Mouse (Mus musculus) mouse trophoblast stem cell (cell line): ENCODE data around the gene Ncmap.

ENCODE experiments used
- in situ Hi-C, 2 experiments: fragments of 300-500 bp; cut with MseI, MboI; formaldehyde crosslinking; loops; 2 replicates in 1 of 2; 3 replicates in 1 of 2; pipeline ENCODE4 v1.15.1; 2025

The Ncmap gene

DNA sequence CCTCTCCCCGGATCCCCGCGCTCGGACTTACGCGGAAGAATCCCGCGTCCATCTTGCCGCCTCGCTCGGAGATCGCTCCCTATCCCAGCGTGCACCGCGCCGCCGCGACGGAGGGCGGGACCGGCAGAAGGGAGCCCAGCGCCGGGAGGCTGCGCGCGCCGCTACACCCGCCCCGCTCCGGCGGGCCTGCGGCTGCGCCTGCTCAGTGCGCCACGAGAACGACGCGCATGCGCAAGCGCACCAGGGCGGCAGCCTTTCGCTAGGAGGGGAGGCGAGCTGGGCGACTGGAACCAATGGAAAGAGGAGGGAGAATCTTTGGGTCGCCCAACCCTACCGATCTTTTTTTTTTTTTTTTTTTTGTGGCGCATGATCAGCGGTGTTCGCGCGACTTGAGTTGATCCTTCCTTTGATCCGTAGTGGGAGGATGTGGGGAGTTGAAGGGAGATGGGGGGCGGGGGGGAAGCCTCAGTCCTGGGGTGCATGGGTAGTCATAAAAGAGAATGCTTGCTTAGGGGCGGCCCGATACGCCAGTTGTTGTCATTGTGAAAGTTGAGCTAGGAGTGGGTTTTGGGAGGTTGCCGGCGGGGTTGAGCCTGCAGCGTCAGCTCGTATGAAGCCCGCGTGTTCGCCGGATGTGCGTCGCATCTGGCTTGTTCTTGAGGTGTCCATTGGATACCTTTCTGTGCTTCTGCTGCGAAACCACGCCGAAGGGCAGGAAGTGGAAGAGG, 44.8 kb downstream of the Ncmap start, which contains the start of gene Srrm1:
Gene Srrm1 (minus strand): TSS at position 256 of the 728 bp plus-strand sequence.
- in situ Hi-C loops = no loop called here

DNA sequence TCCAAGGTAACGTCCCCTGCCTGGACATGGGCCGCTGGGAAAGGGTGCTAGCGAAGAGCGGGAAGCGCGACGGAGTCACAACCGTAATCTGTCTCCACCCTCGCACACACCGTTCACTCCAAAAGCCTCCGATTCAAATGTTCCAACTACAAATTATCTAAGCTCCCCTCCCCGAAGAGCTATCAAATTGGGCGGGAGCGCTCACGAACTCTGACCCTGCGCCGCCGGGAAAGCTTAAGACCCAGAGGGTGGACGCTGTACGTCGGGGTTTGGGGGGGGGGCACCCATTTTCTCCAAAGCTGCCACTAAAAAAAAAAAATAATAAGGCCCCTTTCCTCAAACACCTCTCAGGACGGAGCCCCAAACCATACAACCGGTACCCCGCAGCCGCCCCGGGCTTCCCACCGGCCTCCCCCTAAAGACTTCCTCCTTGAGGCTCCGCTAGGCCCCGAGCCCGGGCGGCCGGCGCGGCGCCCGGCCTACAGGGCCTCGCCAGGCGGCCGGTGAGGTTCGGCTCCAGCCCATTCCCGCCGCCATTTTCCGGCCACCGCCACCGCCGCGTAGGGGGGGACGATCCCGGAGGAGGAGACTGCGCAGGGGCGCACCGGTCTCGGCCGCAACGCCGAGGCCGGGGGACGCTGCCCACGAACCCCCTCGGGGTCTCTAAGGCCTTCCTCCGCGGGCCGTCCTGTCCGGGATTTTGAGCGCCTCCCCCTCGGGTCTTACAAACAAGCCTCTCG, 45.5 kb downstream of the Ncmap start:
- in situ Hi-C loops = no loop called here

DNA sequence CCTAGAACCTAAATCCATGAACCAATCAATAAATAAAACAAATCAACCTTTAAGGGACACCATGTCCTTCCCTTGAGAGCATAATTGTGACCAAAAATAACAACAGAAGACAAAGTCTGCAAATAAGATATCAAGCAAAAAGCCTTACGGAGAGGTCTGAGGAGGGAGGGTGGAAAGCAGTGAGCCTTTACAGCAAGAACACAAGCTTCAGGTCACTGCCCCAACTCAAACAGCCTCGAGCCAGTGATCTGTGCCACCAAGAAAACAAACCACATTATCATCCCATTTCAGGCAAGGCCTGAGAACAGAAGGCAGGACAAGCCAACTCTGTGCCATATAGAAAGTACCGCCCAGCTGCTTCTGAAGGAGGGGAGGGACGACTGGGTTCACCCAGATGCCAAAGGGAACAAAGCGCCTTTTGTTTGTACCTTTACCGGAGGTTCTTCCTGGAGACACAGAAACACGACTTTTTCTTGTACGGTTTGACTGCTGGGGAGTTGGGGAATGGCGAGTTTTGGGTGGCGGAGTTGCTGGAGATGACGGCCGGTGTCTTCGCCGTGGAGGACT, 60.6 kb downstream of the Ncmap start:
- in situ Hi-C loops = no loop called here

DNA sequence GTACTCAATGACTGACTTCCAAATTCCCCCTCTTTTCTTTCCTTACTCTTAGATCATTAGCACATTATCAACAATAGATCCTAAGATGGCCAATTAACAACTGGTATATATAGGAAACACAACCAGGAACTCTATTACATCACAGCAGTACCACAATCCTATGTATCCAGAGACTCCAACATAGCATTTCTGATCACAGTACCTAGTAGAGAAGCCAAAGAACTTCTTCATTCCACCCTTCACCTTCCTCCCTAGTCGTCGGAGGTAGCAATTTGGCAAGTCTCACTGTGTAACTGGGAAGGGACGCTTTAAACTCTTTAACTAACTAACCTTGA, 62.0 kb downstream of the Ncmap start:
- in situ Hi-C loops = no loop called here

DNA sequence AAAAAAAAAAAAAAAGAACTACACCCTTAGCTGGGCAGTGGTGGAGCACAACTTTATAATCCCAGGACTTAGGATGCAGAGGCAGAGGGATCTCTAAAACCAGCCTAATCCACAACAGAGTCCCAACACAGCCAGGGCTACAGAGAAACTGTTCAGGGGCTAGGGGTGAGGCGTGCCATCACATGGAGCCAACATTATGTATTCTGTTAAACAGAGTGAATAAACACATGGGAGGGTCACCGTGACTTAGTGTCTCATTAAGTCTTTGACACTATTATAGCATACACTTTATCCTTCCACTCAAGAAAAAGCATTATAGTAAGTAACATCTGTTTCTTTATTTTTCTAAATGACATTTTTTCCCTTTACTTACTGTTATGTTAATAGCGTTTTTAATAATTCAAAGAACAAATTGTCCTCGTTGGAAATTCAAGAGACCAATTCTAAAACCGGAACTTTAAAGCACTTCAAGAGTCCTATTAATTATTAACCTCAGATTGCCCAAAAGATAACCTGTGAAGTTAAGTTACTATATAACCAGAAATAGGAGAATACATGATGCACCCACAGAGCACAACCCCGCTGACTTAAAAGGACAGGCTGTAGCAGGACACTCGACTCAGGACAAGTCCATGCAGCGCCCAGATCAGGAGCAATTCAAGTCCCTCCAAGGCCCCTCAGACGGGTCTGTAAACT, 62.6 kb downstream of the Ncmap start:
- in situ Hi-C loops = no loop called here

DNA sequence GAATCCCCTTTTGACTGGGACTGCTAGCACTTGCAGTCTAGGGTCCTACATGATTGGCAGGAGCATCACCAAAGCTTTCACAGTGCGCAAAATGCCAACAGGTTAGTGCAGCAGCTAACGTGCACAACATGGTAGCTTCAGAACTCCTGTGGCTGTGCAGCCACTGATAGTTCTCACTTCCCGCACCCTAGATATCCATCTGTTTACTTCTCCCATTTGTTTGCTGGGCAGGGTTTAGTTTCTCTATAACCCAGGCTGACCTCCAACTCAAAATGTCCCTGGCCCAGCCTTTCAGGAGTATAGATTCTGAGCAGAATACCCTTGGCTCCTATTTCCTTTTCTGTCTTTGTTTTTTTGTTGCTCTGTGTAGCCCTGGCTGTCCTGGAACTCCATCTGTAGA, 71.6 kb downstream of the Ncmap start:
- in situ Hi-C loops = no loop called here

DNA sequence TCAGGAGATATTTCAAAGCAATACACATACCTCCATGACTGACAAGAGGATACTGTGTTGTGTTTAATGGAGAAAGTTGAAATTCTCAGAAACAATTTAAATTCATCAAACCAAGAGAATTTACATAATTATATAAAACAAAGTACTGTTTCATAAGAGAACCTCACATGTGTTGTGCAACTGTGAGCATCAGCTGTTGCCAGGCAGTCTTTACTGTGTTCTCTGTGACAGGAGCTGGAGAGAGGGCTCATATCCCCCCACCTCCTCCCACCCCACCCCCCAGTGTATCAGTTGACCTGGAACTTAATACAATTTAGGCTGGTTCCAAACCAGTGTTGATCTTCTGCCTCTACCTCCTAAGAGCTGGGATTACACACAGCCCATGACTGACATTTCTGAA, 72.0 kb downstream of the Ncmap start:
- in situ Hi-C loops = no loop called here

DNA sequence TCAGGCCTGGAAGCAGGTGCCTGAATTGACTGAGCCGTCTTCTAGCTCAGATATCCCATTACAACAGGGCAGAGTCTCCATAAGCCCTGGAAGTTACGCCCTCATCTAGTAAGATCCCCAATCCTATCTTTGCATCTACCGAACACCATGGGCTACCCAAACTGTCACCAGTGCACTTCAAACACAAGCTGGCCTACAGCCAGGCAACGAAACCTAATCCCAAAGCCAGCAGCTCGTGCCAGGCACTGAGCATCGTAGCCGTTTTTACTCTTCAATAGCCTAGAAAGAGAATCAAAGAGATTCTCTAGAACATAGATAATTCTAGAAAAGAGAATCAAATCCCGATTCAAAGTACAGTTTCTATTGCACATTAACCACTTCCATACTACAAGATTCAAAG, 75.0 kb downstream of the Ncmap start:
- in situ Hi-C loops = no loop called here
